ENCODE assay signal across 7 mouse cellular contexts in the genomic region with DNA sequence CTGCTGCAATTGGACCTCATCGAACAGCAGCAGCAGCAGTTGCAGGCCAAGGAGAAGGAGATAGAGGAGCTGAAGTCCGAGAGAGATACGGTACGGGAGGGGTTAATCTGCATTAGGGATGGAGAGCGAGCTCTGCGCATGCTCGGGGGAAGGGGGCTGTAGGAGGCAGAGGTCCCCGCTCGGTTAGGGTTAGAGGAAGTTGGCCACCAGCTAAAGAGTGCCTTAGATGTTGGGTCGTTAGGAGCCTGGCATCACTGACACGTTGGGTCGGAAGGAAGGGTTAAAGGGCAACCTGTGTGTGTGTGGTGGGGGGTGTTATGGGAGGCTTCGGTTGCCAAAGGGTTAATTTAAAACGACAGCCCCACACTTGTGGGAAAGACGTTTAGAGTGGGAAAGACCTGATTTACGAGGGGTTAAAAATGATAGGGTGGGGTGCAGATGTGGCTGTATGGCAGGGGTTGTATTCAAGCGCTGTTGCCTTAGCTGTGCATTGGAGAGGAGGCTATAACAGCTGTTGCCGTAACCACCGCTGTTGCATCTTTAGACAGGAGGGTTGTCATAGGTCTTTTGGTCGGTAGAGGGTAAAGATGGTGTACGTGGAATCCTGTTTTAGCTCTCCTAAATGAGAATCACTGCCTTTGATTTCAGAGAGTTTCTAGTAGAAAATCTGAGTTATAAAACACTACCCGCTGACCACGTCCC. TPM values are rescaled to one million over a fixed set of nuclear protein-coding genes. Genes with fewer than 3 reads are reported as not detected.
DNase-seq lines count a peak whose midpoint lies in the region; ATAC-seq lines count a peak whose summit lies in the region.

No protein-coding gene starts in this region.

- DNase-seq in MEL-GATA-1-ER (ENCODE audit: extremely low read depth, low read depth), result peak; percentile 74
- DNase-seq in heart, postnatal 4 days, result peak; percentile 76
- DNase-seq in layer of hippocampus, adult 9-11 months, result peak; percentile 68
- peak; percentile 72 for DNase-seq in lung, postnatal 14 days
- peak; percentile 72 to 77 for DNase-seq in right cerebral cortex, adult 2 months (ENCODE audit: low spot score in 2 of 2)

- peak overlapping the region; percentile 88 for H3K4me3 ChIP-seq in brown adipose tissue, adult 24 weeks (ENCODE audit: insufficient read depth, low read depth, low read length)
- peak overlapping the region; percentile 81 for H3K4me3 ChIP-seq in forebrain, embryonic 15.5 days

- peak overlapping the region; percentile 96 for H3K9ac ChIP-seq in forebrain, embryonic 15.5 days (replicated peaks)

- H3K27ac ChIP-seq in brown adipose tissue, adult 24 weeks (replicated peaks; ENCODE audit: low read depth, low read length), result peak overlapping the region; percentile 83
- peak overlapping the region; percentile 99 for H3K27ac ChIP-seq in forebrain, embryonic 15.5 days (replicated peaks)

- no peaks in the 10 kb centered on the region for H3K27me3 ChIP-seq in forebrain, embryonic 15.5 days

- no peaks in the 10 kb centered on the region for H3K9me3 ChIP-seq in forebrain, embryonic 15.5 days

- H3K4me1 ChIP-seq in brown adipose tissue, adult 24 weeks (ENCODE audit: control insufficient read depth, insufficient read depth, insufficient read length, low read length), result peaks cover 12% of the 10 kb centered on the region
- H3K4me1 ChIP-seq in forebrain, embryonic 15.5 days, result peaks cover 37% of the 10 kb centered on the region

- 3% methylated on average over 23 of the region's 23 CpGs for WGBS in forebrain, embryonic 15.5 days

- peaks cover 28% of the 10 kb centered on the region for H3K36me3 ChIP-seq in forebrain, embryonic 15.5 days

- peak; percentile 48 for ATAC-seq in forebrain, embryonic 15.5 days (replicated peaks)

- H3K4me2 ChIP-seq in forebrain, embryonic 15.5 days (replicated peaks), result peak overlapping the region; percentile 83

RNA-seq across cellular contexts. Expression of a gene that starts 1.4 kb away (rescaled TPM):
- 36.3 and 40.8 TPM in 2 replicates for polyA plus RNA-seq in brown adipose tissue, adult 24 weeks (2012; ENCODE audit: insufficient read depth, insufficient read length, missing spikeins)
- 30.2 and 31.7 TPM in 2 replicates for polyA plus RNA-seq in forebrain, embryonic 15.5 days (2015; fragmentation: Nextera tagmentation; extraction: Ambion mirVana)
- 10 to 100 TPM; 67.8 to 71.5 TPM for total RNA-seq in heart, postnatal 4 days (2021)

RNA-seq across cellular contexts. Expression of a gene that starts 8.0 kb away (rescaled TPM):
- polyA plus RNA-seq in brown adipose tissue, adult 24 weeks (2012; ENCODE audit: insufficient read depth, insufficient read length, missing spikeins), result 9.2 and 16.9 TPM in 2 replicates
- polyA plus RNA-seq in forebrain, embryonic 15.5 days (2015; fragmentation: Nextera tagmentation; extraction: Ambion mirVana), result 53.5 and 53.9 TPM in 2 replicates
- total RNA-seq in heart, postnatal 4 days (2021), result 10 to 100 TPM; 26.9 to 28.4 TPM

RNA-seq across cellular contexts. Expression of a gene that starts 21.5 kb away (rescaled TPM):
- polyA plus RNA-seq in brown adipose tissue, adult 24 weeks (2012; ENCODE audit: insufficient read depth, insufficient read length, missing spikeins), result 78.3 and 90.9 TPM in 2 replicates
- polyA plus RNA-seq in forebrain, embryonic 15.5 days (2015; fragmentation: Nextera tagmentation; extraction: Ambion mirVana), result 3.6 TPM in 2 replicates
- total RNA-seq in heart, postnatal 4 days (2021), result 10 to 100 TPM; 26.3 to 27.6 TPM

RNA-seq across cellular contexts. Expression of a gene that starts 39.9 kb away (rescaled TPM):
- 0.40 TPM in 1 of 2 replicates, not detected in the other for polyA plus RNA-seq in brown adipose tissue, adult 24 weeks (2012; ENCODE audit: insufficient read depth, insufficient read length, missing spikeins)
- 4.2 and 5.8 TPM in 2 replicates for polyA plus RNA-seq in forebrain, embryonic 15.5 days (2015; fragmentation: Nextera tagmentation; extraction: Ambion mirVana)
- total RNA-seq in heart, postnatal 4 days (2021), result 1 to 10 TPM; 1.3 TPM

RNA-seq across cellular contexts. Expression of a gene that starts 56.2 kb away (rescaled TPM):
- polyA plus RNA-seq in brown adipose tissue, adult 24 weeks (2012; ENCODE audit: insufficient read depth, insufficient read length, missing spikeins), result 64.4 and 82.3 TPM in 2 replicates
- polyA plus RNA-seq in forebrain, embryonic 15.5 days (2015; fragmentation: Nextera tagmentation; extraction: Ambion mirVana), result 164 and 166 TPM in 2 replicates
- 100 to 1,000 TPM; 171 to 183 TPM for total RNA-seq in heart, postnatal 4 days (2021)

Comparison
In these comparisons a context has a peak if more than half of its experiments do, and no peak if none do; other contexts are left out.
1. Peak in every context shown above with its lines: DNase-seq, ATAC-seq, H3K4me3 ChIP-seq and H3K27ac ChIP-seq.
2. RNA of a gene that starts 21.5 kb away (polyA plus RNA-seq): 78.3 to 90.9 TPM in brown adipose tissue, adult 24 weeks; 3.6 TPM in forebrain, embryonic 15.5 days; every median in the first group is over 10 times any median in the second.